Mouse (Mus musculus): ENCODE data around the gene Prkcg.
"Not testable (repeated sequence)": the region's sequence is repeated elsewhere in the genome, so short reads cannot be mapped to it uniquely, and the experiment has no call there.

Gene Prkcg

GRCm38 (mm10) chr7:3288976-3289970 is at the start of gene Prkcg, which contains the start of gene Myadm:
TSS of gene Prkcg (plus strand) at chr7:3289179.
TSS of gene Myadm (plus strand) at chr7:3289080.
- peak; percentile 73 to 87 for DNase-seq (ENCODE audit: low spot score in 2 of 2)

GRCm38 (mm10) chr7:3239193-3239592 is 49.8 kb upstream of the Prkcg start:
- DNase-seq (ENCODE audit: low spot score in 2 of 2): no peak

GRCm38 (mm10) chr7:3260701-3261100 is 28.3 kb upstream of the Prkcg start:
- no peak for DNase-seq (ENCODE audit: low spot score in 2 of 2)

GRCm38 (mm10) chr7:3261446-3261845 is 27.5 kb upstream of the Prkcg start:
- DNase-seq (ENCODE audit: low spot score in 2 of 2): no peak

- DNase-seq (ENCODE audit: low spot score in 2 of 2): no peak
Observed at GRCm38 (mm10) chr7:3262789-3263188, 26.2 kb upstream of the Prkcg start.

GRCm38 (mm10) chr7:3264390-3265022 is 24.5 kb upstream of the Prkcg start:
- no peak for DNase-seq (ENCODE audit: low spot score in 2 of 2)

GRCm38 (mm10) chr7:3265311-3265710 is 23.7 kb upstream of the Prkcg start:
- no peak for DNase-seq (ENCODE audit: low spot score in 2 of 2)

DNA sequence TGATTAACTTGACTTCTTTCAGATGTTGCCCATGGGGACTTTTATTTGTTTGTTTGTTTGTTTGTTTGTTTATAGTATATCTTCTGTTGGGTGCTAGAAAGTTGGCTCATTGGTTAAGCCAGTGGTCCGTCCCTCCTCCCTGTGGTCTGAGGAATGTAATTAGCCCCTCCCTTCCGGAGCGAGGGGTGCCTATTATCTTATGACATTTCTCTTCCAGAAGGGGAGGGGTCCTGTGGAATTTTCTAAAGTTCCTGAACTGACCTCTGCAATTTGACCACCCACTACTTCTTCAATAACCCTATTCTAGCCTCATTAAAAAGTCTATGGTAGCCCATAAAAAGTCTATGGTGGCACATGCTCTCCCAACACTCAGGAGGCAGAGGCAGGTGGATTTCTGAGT is 21.7 kb upstream of the Prkcg start:
- no peak for DNase-seq (ENCODE audit: low spot score in 2 of 2)

- DNase-seq (ENCODE audit: low spot score in 2 of 2): no peak
Observed at GRCm38 (mm10) chr7:3267888-3268287, 21.1 kb upstream of the Prkcg start.

DNA sequence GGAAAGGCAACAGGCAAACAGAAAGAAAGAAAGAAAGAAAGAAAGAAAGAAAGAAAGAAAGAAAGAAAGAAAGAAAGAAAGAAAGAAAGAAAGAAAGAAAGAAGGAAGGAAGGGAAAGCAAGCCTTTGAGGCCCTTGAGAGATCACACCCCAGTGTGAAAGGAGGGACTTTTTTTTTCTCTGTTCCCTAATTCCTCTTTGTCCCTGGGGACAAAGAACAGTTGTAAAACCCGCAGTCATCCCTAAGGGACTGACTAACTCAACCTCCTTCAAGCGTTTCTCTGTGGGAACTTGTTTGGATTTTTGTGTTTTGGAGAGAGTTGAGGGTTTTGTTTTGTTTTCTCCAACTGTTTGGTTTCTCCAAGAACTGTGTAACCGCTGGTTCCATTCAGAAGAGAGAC is 20.7 kb upstream of the Prkcg start:
- DNase-seq (ENCODE audit: low spot score in 2 of 2): no peak

DNA sequence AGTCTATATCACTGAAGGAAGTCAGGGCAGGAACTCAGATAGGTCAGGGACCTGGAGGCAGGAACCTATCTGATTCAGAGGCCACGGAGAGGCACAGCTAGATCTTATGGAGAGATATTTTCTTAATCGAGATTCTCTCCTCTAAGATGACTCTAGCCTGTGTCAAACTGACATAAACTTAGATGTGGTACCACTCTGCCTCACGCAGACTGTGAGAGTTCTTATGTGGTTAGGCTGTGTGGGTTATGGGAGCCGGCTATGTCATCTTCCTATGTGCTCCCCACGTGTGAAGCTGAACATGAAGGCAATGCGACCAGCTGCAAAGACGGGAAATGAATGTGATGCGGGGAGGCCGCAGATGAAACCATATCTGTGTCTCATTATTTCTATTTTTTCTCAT is 16.8 kb upstream of the Prkcg start:
- DNase-seq (ENCODE audit: low spot score in 2 of 2): no peak

DNA sequence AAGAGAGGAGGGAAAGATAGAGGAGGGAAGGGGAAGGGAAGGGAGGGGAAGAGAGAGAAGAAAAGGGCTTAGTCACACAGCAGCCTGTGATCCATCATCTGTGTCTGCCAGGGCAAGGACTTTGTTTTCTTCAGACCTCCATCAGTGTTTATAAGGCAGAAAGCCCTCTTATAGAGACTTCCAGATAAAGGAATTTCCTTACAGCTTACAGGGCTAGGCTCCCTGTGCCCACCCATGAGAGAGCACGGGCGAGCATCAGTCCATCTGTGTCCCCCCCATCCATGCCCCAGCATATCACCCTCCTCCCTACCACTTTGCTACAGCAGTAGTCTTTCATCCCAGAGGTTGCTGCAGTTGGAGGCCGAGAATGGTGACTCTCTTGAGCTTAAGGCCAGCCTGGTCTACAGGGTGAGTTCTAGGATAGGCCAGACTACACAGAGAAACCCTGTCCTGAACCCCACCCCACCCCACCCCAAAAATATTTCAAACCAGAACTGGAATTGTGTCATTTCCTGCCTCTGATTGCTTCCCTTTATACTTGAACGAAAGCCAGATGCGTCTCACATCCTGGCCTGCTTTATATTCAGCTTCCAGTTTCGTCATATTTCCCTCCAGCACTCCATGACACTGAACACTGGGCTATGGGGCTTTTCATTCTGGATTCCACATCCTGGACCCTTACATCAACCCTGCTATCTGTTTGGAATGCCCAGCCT is 13.4 kb upstream of the Prkcg start:
- no peak for DNase-seq (ENCODE audit: low spot score in 2 of 2)

GRCm38 (mm10) chr7:3276781-3277180 is 12.2 kb upstream of the Prkcg start:
- not testable (repeated sequence) for DNase-seq (ENCODE audit: low spot score in 2 of 2)

- DNase-seq (ENCODE audit: low spot score in 2 of 2): no peak
Observed at GRCm38 (mm10) chr7:3280080-3280653, 8.8 kb upstream of the Prkcg start.

GRCm38 (mm10) chr7:3280654-3281153 is 8.3 kb upstream of the Prkcg start:
- DNase-seq (ENCODE audit: low spot score in 2 of 2): no peak

- no peak for DNase-seq (ENCODE audit: low spot score in 2 of 2)
Observed at GRCm38 (mm10) chr7:3281741-3282140, 7.2 kb upstream of the Prkcg start.

DNA sequence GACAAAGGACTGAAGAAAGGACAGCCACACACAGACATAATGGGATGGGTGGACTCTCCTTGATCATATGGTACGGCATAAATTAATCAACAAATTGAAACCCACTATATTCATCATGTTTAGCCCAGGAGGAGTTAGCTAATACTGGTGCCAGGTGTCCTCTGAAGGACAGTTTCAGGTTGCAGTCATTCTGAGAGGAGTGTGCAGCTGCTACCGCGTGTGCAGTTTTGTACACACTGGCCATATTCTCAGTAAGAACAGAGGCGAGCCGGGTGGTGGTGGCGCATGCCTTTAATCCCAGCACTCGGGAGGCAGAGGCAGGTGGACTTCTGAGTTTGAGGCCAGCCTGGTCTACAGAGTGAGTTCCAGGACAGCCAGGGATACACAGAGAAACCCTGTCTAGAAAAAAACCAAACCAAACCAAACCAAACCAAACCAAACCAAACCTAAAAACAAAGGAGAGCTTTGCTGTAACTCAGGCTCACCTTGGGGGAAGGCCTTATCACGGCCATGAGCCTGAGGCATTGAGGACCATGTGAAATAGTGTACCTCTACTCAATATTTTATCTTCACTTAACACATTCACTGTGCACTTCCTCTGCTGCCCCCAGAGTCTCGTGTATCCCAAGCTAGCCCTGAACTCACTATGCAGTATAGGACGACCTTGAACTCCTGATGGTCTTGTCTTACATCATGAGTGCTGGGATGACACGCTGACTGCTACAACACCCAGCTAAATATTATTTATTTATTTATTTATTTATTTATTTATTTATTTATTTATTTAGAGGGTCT is 5.7 kb upstream of the Prkcg start:
- no peak for DNase-seq (ENCODE audit: low spot score in 2 of 2)

GRCm38 (mm10) chr7:3284604-3285003 is 4.4 kb upstream of the Prkcg start:
- no peak for DNase-seq (ENCODE audit: low spot score in 2 of 2)

- no peak for DNase-seq (ENCODE audit: low spot score in 2 of 2)
Observed at GRCm38 (mm10) chr7:3286036-3286435, 2.9 kb upstream of the Prkcg start.

DNA sequence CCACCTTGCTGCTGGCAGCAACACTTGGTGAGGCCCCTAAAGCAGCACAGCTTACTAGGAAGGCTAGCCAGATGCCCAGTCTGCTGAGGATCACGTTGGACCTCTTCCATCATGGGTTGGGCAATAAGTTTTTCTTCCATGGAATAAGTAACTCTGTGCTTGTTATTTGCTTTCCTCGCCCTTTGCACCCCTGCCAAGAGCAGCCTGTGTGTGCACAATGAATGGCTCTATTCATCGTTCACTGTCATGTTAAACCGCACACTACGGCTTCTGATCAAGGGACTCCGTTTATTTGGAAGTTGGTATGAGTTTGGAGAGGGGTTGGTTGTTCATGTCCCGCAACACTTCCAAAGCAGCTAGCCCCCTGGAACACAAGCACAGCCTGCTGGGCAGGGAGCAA is 1.8 kb upstream of the Prkcg start:
- no peak for DNase-seq (ENCODE audit: low spot score in 2 of 2)
